Mouse (Mus musculus) A20 (cell line): Measurements from ENCODE around the gene Mag.

ENCODE experiments used
- DNase-seq: peaks from one replicate; pipeline ENCODE4 v3.0.0-alpha.2; 2011; ENCODE audit warnings: low read depth, low spot score

Gene Mag

GRCm38 (mm10) chr7:30873083-30873482 is 41.6 kb downstream of the Mag start:
- DNase-seq: no peak

GRCm38 (mm10) chr7:30863386-30863785 is 51.3 kb downstream of the Mag start:
- peak; percentile 85 for DNase-seq

DNA sequence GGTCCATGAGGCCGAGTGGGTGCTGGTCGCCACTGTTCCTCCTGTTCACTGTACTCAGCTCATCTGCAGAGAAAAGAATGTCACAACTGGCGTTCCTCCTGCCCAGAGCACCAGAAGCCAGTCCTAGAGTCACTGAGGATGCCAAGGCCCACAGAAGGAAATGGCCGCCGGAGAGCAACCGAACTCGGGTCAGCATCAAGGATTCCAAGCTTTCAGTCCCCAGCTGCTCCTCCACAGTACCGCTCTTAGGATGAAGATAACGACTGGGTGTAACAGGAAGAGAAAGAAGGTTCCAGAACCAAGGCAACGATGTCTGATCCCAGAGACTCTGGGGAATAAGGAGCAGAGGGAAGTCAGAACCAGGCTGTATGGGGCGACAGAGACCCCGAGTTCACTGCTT is 53.2 kb downstream of the Mag start, which contains the start of gene Ffar1:
Ffar1 (minus strand) TSS at position 101 of the 400 bp plus-strand sequence.
- no peak for DNase-seq

GRCm38 (mm10) chr7:30859635-30860402 is 54.9 kb downstream of the Mag start:
- peak; percentile 56 for DNase-seq

DNA sequence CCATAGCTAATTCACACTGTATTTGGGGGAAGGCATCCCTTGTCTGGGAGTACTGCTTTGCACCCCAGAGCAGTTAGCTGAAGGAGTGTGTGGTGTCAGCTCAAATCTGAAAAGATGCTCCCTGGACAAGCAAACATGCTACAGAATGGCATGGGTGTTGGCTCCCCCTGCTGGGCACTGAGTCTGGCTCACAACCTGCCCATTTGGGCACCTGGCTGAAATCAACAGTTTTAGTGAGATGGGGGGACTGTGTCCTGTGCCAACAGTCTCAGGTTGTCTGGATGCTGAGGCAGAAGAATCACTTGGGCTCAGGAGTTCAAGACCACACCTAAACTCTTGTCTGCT is 55.4 kb downstream of the Mag start:
- DNase-seq: peak; percentile 90

DNA sequence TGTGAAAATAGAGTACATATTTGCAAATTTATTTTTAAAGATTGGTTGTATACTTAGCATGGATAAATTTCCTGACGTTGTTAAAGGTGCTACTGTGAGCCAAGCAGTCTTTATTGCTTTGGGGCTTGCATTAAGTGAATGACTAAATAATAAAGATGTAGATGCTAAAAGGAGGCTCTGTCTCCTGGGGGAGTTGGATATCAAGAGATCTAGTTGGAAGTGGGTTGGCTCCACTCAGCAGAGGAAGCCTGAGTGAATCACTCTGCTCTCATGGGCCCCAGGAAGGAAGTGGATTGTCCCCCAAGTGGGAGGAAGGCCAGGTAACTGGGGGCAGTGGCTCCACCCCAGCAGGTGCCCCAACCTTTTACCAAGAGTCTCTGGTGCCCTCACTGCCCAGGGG is 56.9 kb downstream of the Mag start:
- peak; percentile 66 for DNase-seq

GRCm38 (mm10) chr7:30856078-30856477 is 58.6 kb downstream of the Mag start, which contains the start of gene Ffar3:
Ffar3 (minus strand) TSS chr7:30856178.
- DNase-seq: no peak

DNA sequence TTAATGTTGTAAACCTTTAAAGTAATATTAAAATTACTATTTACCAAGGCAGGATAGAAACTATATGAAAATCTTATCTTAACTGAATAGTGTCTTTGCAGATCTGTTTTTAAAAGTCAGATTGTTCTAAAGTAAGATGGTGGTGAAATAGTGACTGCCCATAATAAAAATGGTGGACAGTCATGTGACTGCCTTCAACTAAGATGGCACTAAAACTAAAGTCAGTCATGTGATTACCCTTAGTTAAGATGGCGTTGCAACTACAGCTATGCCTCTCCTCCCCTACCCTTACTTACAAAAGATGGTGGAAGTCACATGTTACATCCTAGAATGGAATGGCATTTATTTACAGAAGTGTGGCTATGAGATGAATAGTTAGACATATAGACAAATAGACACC is 63.3 kb downstream of the Mag start:
- DNase-seq: no peak
